Mouse (Mus musculus): Measurements from ENCODE around the gene Elovl2. TPM values are rescaled to one million over a fixed set of nuclear protein-coding genes. Genes with fewer than 3 reads are reported as not detected.
A peak's percentile ranks its signal among the peaks of the same experiment; 100 is the strongest.

Gene Elovl2
- polyA plus RNA-seq, 1 experiment: 2.3 TPM

DNA sequence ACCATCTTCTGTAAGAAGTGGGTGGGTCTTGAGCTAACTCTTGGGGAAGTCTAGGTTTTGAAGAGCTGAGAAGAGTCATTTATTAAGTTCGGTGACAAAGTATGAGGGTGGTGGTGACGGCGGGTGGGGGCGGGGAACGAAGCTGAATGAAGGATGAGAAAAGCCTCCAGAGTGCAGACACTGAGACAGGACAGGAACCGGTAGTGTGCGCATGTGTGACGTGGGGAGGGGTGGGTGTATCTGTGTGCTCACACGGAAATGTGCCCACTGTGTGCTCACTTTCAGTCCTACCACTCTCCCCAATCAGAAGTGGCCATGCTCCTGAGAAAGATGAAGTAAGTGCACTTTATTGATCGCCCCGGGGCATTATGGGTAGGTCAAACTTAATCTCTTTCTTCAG lies 67.1 kb downstream of the Elovl2 start:
- WGBS: 69% methylated on average over 11 of the region's 11 CpGs
- no peak overlapping the region for H3K27ac ChIP-seq (ENCODE audit: control insufficient read depth, insufficient read depth, low read depth, low read length, poor library complexity)
- no peak for TF ChIP-seq CTCF (IDR thresholded peaks at IDR 0.05; ENCODE audit: control insufficient read depth, insufficient read depth, low read length)
- no peak for TF ChIP-seq POLR2A (IDR thresholded peaks at IDR 0.05; ENCODE audit: borderline replicate concordance, control insufficient read depth, low read depth, low read length)
- H3K4me3 ChIP-seq (replicated peaks; ENCODE audit: control insufficient read depth, low read depth, low read length): no peak overlapping the region
- H3K4me1 ChIP-seq (ENCODE audit: control insufficient read depth, insufficient read depth, low read length): no peaks in the 10 kb centered on the region

DNA sequence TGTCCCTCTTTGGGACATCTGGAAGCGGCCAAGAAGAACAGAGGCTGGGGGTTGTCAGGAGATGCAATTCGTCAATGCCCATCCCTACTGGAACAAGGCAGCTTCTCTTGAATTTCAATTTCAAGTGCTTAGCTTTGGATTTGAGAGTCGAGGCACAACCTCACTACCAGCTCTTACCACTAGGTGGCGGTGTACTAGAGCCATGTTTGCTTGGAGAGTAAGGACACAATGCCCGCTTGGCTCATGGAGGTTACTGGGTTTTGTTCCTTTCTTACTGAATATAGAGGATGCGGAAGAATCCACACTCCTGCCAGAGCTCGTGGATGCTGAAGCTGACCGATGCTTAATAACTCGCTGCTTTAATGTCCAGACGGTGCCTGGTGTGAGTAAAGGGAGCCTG lies 73.9 kb downstream of the Elovl2 start:
- Histone ChIP-seq H3K4me1 (ENCODE audit: control insufficient read depth, insufficient read depth, low read length) (no peaks in the 10 kb centered on the region), H3K4me3 (replicated peaks; ENCODE audit: control insufficient read depth, low read depth, low read length) (no peak overlapping the region), H3K27ac (ENCODE audit: control insufficient read depth, insufficient read depth, low read depth, low read length, poor library complexity) (no peak overlapping the region)
- WGBS: 64% methylated on average over 10 of the region's 10 CpGs
- TF ChIP-seq CTCF (IDR thresholded peaks at IDR 0.05; ENCODE audit: control insufficient read depth, insufficient read depth, low read length) (peak; percentile 70), POLR2A (IDR thresholded peaks at IDR 0.05; ENCODE audit: borderline replicate concordance, control insufficient read depth, low read depth, low read length) (no peak)

DNA sequence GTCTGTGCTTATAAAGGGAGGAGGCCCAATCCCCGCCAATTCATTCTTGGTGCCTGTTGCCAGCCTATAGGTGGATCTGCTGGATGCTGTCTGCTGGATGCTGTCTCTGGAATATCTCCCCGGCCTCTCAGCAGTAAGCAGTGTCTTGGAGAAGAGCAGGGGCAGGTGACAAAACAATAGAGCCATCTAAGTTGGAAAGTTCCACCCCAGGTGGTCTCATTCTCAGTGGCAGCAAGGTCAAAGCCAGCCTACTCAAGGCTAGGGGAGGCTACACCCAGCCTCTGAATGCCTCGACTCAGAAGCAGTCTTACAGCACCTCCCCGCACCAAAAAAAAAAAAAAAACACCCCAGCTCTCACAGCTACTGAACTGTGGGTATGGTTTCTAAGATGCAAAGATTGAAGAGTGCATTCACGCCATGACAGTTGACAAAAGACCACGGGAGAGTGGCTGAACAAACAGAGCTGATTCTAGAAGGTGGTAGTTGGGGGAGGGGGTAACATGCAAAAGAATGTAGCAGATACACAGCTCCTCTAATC lies 74.7 kb downstream of the Elovl2 start:
- no peaks in the 10 kb centered on the region for H3K4me1 ChIP-seq (ENCODE audit: control insufficient read depth, insufficient read depth, low read length)
- H3K4me3 ChIP-seq (replicated peaks; ENCODE audit: control insufficient read depth, low read depth, low read length): no peak overlapping the region
- 76% methylated on average over 6 of the region's 6 CpGs for WGBS
- no peak overlapping the region for H3K27ac ChIP-seq (ENCODE audit: control insufficient read depth, insufficient read depth, low read depth, low read length, poor library complexity)
- TF ChIP-seq POLR2A (IDR thresholded peaks at IDR 0.05; ENCODE audit: borderline replicate concordance, control insufficient read depth, low read depth, low read length): no peak
- TF ChIP-seq CTCF (IDR thresholded peaks at IDR 0.05; ENCODE audit: control insufficient read depth, insufficient read depth, low read length): no peak

DNA sequence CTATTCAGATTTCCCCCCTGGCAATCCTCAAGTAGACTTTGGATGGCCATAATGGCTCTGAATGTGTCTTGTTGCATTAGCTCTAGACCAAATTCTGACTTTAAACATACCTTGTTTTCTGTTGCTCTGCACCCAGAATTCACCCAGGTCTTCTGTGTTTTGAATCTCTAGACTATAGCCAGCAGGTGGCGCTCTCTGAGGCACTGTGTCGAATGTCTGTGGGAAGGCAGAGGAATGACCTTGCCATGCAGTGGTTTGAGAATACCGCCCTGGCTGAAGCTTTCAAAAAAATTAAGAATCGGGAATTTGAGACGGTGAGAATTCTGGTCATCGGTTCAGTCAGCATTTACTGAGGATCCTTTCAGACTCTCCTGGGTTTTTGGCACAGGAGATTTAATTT lies 85.3 kb downstream of the Elovl2 start:
- 9% methylated on average over 6 of the region's 6 CpGs for WGBS
- H3K27ac ChIP-seq (ENCODE audit: control insufficient read depth, insufficient read depth, low read depth, low read length, poor library complexity): no peak overlapping the region
- no peak overlapping the region for H3K4me3 ChIP-seq (replicated peaks; ENCODE audit: control insufficient read depth, low read depth, low read length)
- H3K4me1 ChIP-seq (ENCODE audit: control insufficient read depth, insufficient read depth, low read length): no peaks in the 10 kb centered on the region
- TF ChIP-seq CTCF (IDR thresholded peaks at IDR 0.05; ENCODE audit: control insufficient read depth, insufficient read depth, low read length) (peak; percentile 84), POLR2A (IDR thresholded peaks at IDR 0.05; ENCODE audit: borderline replicate concordance, control insufficient read depth, low read depth, low read length) (no peak)

Other genes starting within 250 kb of the Elovl2 start
- 45.4 and 46.5 TPM in 2 replicates for gene Pak1ip1, start 219.4 kb downstream of the Elovl2 start, polyA plus RNA-seq (2011; ENCODE audit: insufficient read depth, insufficient read length, low replicate concordance, missing spikeins)
- gene Tmem14c, start 204.1 kb downstream of the Elovl2 start, polyA plus RNA-seq (2011; ENCODE audit: insufficient read depth, insufficient read length, low replicate concordance, missing spikeins): 304 and 383 TPM in 2 replicates
- not detected in 2 replicates for gene Mak, start 140.7 kb downstream of the Elovl2 start, polyA plus RNA-seq (2011; ENCODE audit: insufficient read depth, insufficient read length, low replicate concordance, missing spikeins)
- gene Gcm2, start 109.4 kb downstream of the Elovl2 start, polyA plus RNA-seq (2011; ENCODE audit: insufficient read depth, insufficient read length, low replicate concordance, missing spikeins): not detected in 2 replicates
- not detected in 2 replicates for gene Sycp2l, start 106.1 kb downstream of the Elovl2 start, polyA plus RNA-seq (2011; ENCODE audit: insufficient read depth, insufficient read length, low replicate concordance, missing spikeins)
- 3.6 and 7.0 TPM in 2 replicates for gene Smim13, start 29.4 kb upstream of the Elovl2 start, polyA plus RNA-seq (2011; ENCODE audit: insufficient read depth, insufficient read length, low replicate concordance, missing spikeins)
- not detected in 2 replicates for gene Gm17364, start 53.6 kb upstream of the Elovl2 start, polyA plus RNA-seq (2011; ENCODE audit: insufficient read depth, insufficient read length, low replicate concordance, missing spikeins)